Mouse (Mus musculus) brain, embryonic 14.5 days (tissue): Measurements from ENCODE around the gene Nkapd1. TPM values are rescaled to one million over a fixed set of nuclear protein-coding genes. Genes with fewer than 3 reads are reported as not detected.

Experiments used
- DNase-seq: peaks from one replicate; pipeline ENCODE4 v3.0.0-alpha.2; 2011; ENCODE audit warnings: low read depth
- CTCF ChIP-seq: fragments of 200-500 bp; IDR thresholded peaks from 2 replicates; pipeline ENCODE4 v1.5.1; 2012; ENCODE audit warnings: inconsistent platforms, mild to moderate bottlenecking, moderate library complexity, borderline replicate concordance; ENCODE audit not compliant: insufficient read depth, insufficient read length; ENCODE audit errors: extremely low read depth
- POLR2A ChIP-seq: fragments of 200-500 bp; IDR thresholded peaks from 2 replicates; pipeline ENCODE4 v1.6.1; 2012; ENCODE audit warnings: mild to moderate bottlenecking, inconsistent platforms, borderline replicate concordance; ENCODE audit not compliant: poor library complexity, insufficient read depth, insufficient read length, severe bottlenecking; ENCODE audit errors: extremely low read depth
- polyA plus RNA-seq: library from polyadenylated mRNA; depleted of rRNA; stranded (reverse); fragments of >200 nt; gene quantifications from 2 replicates; pipeline ENCODE4 v1.2.3, GENCODE M21; 2012

The Nkapd1 gene
- polyA plus RNA-seq, 1 experiment = 21.5 TPM

- no peak for DNase-seq
- TF ChIP-seq POLR2A = no peak
- TF ChIP-seq CTCF = no peak
These were observed 24.3 kb downstream of the Nkapd1 start for GRCm38 (mm10) chr9:50592955-50593354.

- TF ChIP-seq POLR2A = no peak
- TF ChIP-seq CTCF = no peak
- DNase-seq = no peak
These were observed 26.3 kb downstream of the Nkapd1 start for GRCm38 (mm10) chr9:50590856-50591518.

- no peak for DNase-seq
- no peak for TF ChIP-seq POLR2A
These were observed 30.3 kb downstream of the Nkapd1 start for GRCm38 (mm10) chr9:50586955-50587354.

- TF ChIP-seq POLR2A (no peak), CTCF (no peak)
- no peak for DNase-seq
These were observed 32.0 kb downstream of the Nkapd1 start for GRCm38 (mm10) chr9:50585145-50585818.

GRCm38 (mm10) chr9:50580370-50580769 lies 36.9 kb downstream of the Nkapd1 start:
- TF ChIP-seq POLR2A (no peak), CTCF (no peak)
- DNase-seq = no peak

- no peak for TF ChIP-seq CTCF
- TF ChIP-seq POLR2A = no peak
- no peak for DNase-seq
These were observed 47.4 kb downstream of the Nkapd1 start for GRCm38 (mm10) chr9:50569599-50570525.

- no peak for DNase-seq
- TF ChIP-seq CTCF (no peak), POLR2A (no peak)
These were observed 49.4 kb downstream of the Nkapd1 start for GRCm38 (mm10) chr9:50567881-50568280.

- TF ChIP-seq CTCF (no peak), POLR2A (no peak)
These were observed 49.9 kb downstream of the Nkapd1 start for GRCm38 (mm10) chr9:50567372-50567771.

GRCm38 (mm10) chr9:50565940-50566339 lies 51.3 kb downstream of the Nkapd1 start:
- DNase-seq = no peak
- TF ChIP-seq CTCF = no peak
- TF ChIP-seq POLR2A = no peak

More at GRCm38 (mm10) chr9:50567372-50567771, 49.9 kb downstream of the Nkapd1 start:
- no peak for DNase-seq

GRCm38 (mm10) chr9:50565173-50565572 lies 52.1 kb downstream of the Nkapd1 start:
- no peak for DNase-seq
- TF ChIP-seq POLR2A (no peak), CTCF (no peak)

- DNase-seq = no peak
- TF ChIP-seq CTCF = no peak
- TF ChIP-seq POLR2A = no peak
These were observed 55.3 kb downstream of the Nkapd1 start for GRCm38 (mm10) chr9:50561918-50562360.
